Mouse (Mus musculus) lung, embryonic 16.5 days (tissue): ENCODE measurements at regions not wholly inside any gene's neighbourhood (a gene's known extent, or its start where the extent isn't known, plus 50 kb on each side); places are given as distances from the start of the nearest gene placed in this dataset.

Experiments used
- ATAC-seq: fragments of 200-750 bp; cut with Nextera tagmentation; 2 replicates; pipeline ENCODE4 v1.8.0; 2017; ENCODE audit warnings: low read depth, mild to moderate bottlenecking, moderate library complexity
- H3K27ac ChIP-seq: fragments of 300-500 bp; sonication (generic); 2 replicates; pipeline ENCODE4 v1.5.1; 2014; ENCODE audit warnings: mild to moderate bottlenecking, control low read depth, low read length
- H3K27me3 ChIP-seq: fragments of 300-500 bp; sonication (generic); 2 replicates; pipeline ENCODE4 v1.6.1; 2014; ENCODE audit warnings: low read depth, low read length, mixed read lengths; ENCODE audit not compliant: control insufficient read depth, insufficient read depth
- H3K36me3 ChIP-seq: fragments of 300-500 bp; sonication (generic); 2 replicates; pipeline ENCODE4 v1.6.1; 2014; ENCODE audit warnings: low read length; ENCODE audit not compliant: control insufficient read depth, insufficient read depth
- H3K4me1 ChIP-seq: fragments of 300-500 bp; sonication (generic); replicated peaks from 2 replicates; pipeline ENCODE4 v1.6.1; 2014; ENCODE audit warnings: low read length, mixed read lengths; ENCODE audit not compliant: control insufficient read depth, insufficient read depth
- H3K4me2 ChIP-seq: fragments of 300-500 bp; sonication (generic); 2 replicates; pipeline ENCODE4 v1.6.1; 2014; ENCODE audit warnings: low read depth, low read length, control low read depth
- H3K4me3 ChIP-seq: fragments of 300-500 bp; sonication (generic); 2 replicates; pipeline ENCODE4 v1.5.1; 2014; ENCODE audit warnings: mild to moderate bottlenecking, low read length, control low read depth
- H3K9ac ChIP-seq: fragments of 300-500 bp; sonication (generic); 2 replicates; pipeline ENCODE4 v1.6.1; 2014; ENCODE audit warnings: low read length, control low read depth
- H3K9me3 ChIP-seq: fragments of 300-500 bp; sonication (generic); 2 replicates; pipeline ENCODE4 v1.6.1; 2016; ENCODE audit warnings: low read length; ENCODE audit not compliant: control insufficient read depth
- WGBS: fragments of 180-500 bp; shearing (Covaris S2); extraction: QIAGEN DNeasy Blood & Tissue Kit; methylation state at CpG from one replicate; pipeline ENCODE4 v1.1.7; 2014; 5-methylcytosine and 5-hydroxymethylcytosine counted together

- no peaks in the 10 kb centered on the region for H3K36me3 ChIP-seq
- no peak overlapping the region for H3K4me2 ChIP-seq
- ATAC-seq, result no peak
- H3K4me1 ChIP-seq, result no peaks in the 10 kb centered on the region
- no peak overlapping the region for H3K9ac ChIP-seq
- no peak overlapping the region for H3K4me3 ChIP-seq
- 95% methylated on average over 3 of the region's 3 CpGs for WGBS
- H3K9me3 ChIP-seq, result no peaks in the 10 kb centered on the region
- H3K27ac ChIP-seq, result no peak overlapping the region
- no peaks in the 10 kb centered on the region for H3K27me3 ChIP-seq
Measured at GRCm38 (mm10) chr12:39558491-39558890, 479.3 kb downstream of the Arl4a start.

- H3K4me3 ChIP-seq, result no peak overlapping the region
- H3K9me3 ChIP-seq, result no peaks in the 10 kb centered on the region
- no peak overlapping the region for H3K27ac ChIP-seq
- no peaks in the 10 kb centered on the region for H3K27me3 ChIP-seq
- no peak for ATAC-seq
- no peak overlapping the region for H3K9ac ChIP-seq
- no peak overlapping the region for H3K4me2 ChIP-seq
- H3K4me1 ChIP-seq, result no peaks in the 10 kb centered on the region
- 71% methylated on average over 2 of the region's 2 CpGs for WGBS
- no peaks in the 10 kb centered on the region for H3K36me3 ChIP-seq
Measured at GRCm38 (mm10) chr12:39536326-39536725, 501.5 kb downstream of the Arl4a start.

GRCm38 (mm10) chr12:39528121-39528520 is 509.7 kb downstream of the Arl4a start:
- no peak overlapping the region for H3K4me3 ChIP-seq
- no peak for ATAC-seq
- no peaks in the 10 kb centered on the region for H3K36me3 ChIP-seq
- H3K4me1 ChIP-seq, result no peaks in the 10 kb centered on the region
- H3K4me2 ChIP-seq, result no peak overlapping the region
- H3K9ac ChIP-seq, result no peak overlapping the region
- no peak overlapping the region for H3K27ac ChIP-seq
- WGBS, result 58% methylated on average over 4 of the region's 4 CpGs
- no peaks in the 10 kb centered on the region for H3K27me3 ChIP-seq
- no peaks in the 10 kb centered on the region for H3K9me3 ChIP-seq

GRCm38 (mm10) chr12:39527216-39527600 is 510.6 kb downstream of the Arl4a start:
- no peak overlapping the region for H3K27ac ChIP-seq
- WGBS, result 81% methylated on average over 3 of the region's 3 CpGs
- H3K27me3 ChIP-seq, result no peaks in the 10 kb centered on the region
- no peaks in the 10 kb centered on the region for H3K36me3 ChIP-seq
- no peaks in the 10 kb centered on the region for H3K9me3 ChIP-seq
- no peak overlapping the region for H3K9ac ChIP-seq
- H3K4me1 ChIP-seq, result no peaks in the 10 kb centered on the region
- no peak for ATAC-seq
- no peak overlapping the region for H3K4me2 ChIP-seq
- H3K4me3 ChIP-seq, result no peak overlapping the region

DNA sequence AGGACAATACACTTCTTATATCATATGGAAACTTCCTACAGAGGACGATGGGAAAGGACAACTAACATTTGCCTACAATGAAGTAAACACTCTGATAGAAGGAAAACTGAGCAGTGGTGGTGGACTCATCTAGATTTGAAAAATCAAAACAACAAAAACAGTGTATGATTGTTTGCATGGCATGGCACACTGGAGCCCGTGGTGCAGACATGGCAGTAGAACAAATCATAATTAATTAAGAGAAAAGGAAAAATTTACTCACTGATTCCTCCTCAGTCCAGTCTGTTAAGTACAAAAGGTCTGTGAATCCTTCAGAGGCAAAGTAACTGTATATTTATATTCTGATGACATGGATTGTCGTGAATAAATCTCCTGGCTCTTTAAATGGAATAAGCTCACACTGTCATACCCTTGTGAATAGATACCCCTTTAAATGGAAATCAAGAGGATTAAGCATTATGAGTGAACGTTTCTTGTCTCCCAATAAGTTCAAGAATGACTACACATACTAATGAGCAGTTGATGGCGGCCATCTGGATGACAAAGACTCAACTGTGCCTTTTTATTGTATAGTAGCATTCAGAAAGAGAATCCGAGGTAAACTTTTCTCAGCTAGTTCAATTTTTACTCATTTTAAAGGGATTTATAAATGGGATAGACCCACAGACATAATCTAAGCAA is 511.1 kb downstream of the Arl4a start:
- no peak overlapping the region for H3K4me3 ChIP-seq
- no peaks in the 10 kb centered on the region for H3K4me1 ChIP-seq
- no peaks in the 10 kb centered on the region for H3K36me3 ChIP-seq
- no peak overlapping the region for H3K27ac ChIP-seq
- H3K27me3 ChIP-seq, result no peaks in the 10 kb centered on the region
- no peak overlapping the region for H3K4me2 ChIP-seq
- no peak for ATAC-seq
- H3K9ac ChIP-seq, result no peak overlapping the region
- WGBS, result 67% methylated on average over 6 of the region's 6 CpGs
- no peaks in the 10 kb centered on the region for H3K9me3 ChIP-seq

DNA sequence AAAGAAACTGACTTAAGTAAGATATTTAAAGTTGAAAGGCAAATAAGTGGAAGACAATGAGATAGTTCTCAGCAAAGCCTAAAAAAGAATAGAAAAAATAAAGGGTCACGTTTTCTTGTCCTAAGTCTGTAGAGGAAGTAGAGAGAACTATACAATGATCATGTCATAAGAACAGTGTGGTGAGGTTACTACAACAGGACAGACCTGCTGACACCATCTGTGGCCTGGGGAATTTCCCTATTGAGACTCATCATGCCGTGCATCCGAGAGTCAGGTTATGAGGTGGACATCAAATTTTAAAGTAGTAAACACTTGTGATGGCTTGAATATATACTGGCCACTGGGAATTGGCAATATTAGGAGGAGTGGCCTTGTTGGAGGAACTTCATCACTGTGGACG is 522.1 kb downstream of the Arl4a start:
- Histone ChIP-seq H3K4me1 (no peaks in the 10 kb centered on the region), H3K4me2 (no peak overlapping the region)
- 79% methylated on average over 4 of the region's 4 CpGs for WGBS

DNA sequence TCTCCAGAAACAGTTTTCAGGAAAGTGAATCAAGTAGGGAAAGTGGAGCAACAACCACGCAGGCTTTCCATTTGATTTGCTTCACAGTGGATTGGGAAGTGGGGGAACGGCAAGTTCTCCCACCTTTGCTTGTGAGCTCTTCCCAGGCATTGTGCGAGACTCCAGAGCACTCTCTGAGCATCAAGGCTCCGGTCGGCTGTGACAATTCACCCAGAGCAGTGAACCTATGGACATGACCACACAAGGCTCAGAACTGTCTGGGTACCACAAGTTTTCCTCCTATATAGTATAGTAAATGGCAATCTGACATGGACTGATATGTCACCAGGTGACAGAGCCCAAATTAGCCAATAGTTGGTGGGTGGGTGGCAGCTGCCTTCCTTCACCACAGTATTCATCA is 527.0 kb downstream of the Arl4a start:
- WGBS, result 76% methylated on average over 5 of the region's 5 CpGs
- ATAC-seq, result no peak
- H3K4me1 ChIP-seq, result no peaks in the 10 kb centered on the region

More for the DNA sequence above, 522.1 kb downstream of the Arl4a start:
- Histone ChIP-seq H3K36me3 (no peaks in the 10 kb centered on the region), H3K27me3 (no peaks in the 10 kb centered on the region), H3K27ac (no peak overlapping the region), H3K9ac (no peak overlapping the region), H3K4me3 (no peak overlapping the region), H3K9me3 (no peaks in the 10 kb centered on the region)
- no peak for ATAC-seq

DNA sequence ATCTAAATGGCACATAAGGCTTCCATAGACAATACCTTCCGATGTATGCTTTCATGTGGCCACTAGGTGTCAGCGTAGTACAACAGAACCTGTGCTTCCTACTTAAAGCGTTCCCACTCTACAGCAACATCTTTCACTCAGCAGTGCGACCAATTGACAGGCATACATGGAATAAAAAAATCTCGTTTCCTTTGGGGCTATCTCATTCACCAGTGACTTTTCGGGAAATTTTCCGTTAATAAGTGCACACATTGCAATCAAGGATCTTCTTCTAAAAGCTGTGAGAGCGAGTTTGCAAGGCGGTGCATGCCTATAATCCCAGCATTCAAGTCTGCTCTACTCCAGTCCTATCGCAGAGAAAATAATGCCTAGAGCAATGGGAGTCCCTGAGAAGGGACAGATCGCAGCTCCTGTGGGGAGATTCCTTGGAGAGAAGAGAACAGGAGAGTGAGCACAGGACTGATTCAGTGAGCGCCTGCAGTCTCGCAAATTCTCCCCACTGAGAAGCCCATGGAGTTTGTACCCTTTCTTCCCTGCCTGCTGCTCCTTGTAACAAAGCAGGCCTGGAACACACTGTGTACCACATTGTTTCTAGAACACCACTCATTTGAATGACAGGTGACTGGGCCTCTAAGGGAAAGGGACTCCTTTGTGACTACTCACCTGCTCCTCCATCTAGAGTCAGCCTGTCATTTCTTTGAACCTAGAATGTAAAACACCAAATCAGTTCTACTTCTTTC is 527.6 kb downstream of the Arl4a start:
- no peak overlapping the region for H3K27ac ChIP-seq
- peak; percentile 85 for ATAC-seq
- H3K36me3 ChIP-seq, result no peaks in the 10 kb centered on the region
- no peak overlapping the region for H3K4me3 ChIP-seq
- no peaks in the 10 kb centered on the region for H3K9me3 ChIP-seq
- H3K4me1 ChIP-seq, result no peaks in the 10 kb centered on the region
- 29% methylated on average over 13 of the region's 13 CpGs for WGBS
- H3K9ac ChIP-seq, result no peak overlapping the region
- H3K27me3 ChIP-seq, result no peaks in the 10 kb centered on the region
- peak overlapping the region; percentile 32; the same call in 1 of the 2 replicates for H3K4me2 ChIP-seq

More for the DNA sequence above, 527.0 kb downstream of the Arl4a start:
- Histone ChIP-seq H3K27me3 (no peaks in the 10 kb centered on the region), H3K4me2 (no peak overlapping the region), H3K9ac (no peak overlapping the region), H3K9me3 (no peaks in the 10 kb centered on the region), H3K36me3 (no peaks in the 10 kb centered on the region), H3K27ac (no peak overlapping the region), H3K4me3 (no peak overlapping the region)

DNA sequence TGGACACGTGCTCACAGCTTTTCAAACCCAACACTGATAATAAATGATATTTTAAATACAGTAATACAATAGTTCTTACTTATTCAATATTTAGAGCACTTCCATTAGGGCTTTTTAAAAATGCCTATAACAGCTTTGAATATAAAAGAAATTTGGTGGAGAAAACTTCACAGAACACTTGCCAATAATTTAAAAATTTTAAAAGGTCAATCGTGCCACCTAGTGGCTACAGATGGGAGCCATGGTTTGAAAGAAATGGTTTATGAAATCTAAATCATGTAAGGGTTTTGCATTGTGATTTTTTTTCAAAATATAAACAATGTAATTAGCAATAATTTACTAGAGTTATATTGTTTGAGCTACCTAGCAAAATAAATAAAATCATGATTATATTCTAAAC is 541.6 kb downstream of the Arl4a start:
- no peak overlapping the region for H3K27ac ChIP-seq
- no peaks in the 10 kb centered on the region for H3K27me3 ChIP-seq
- H3K9ac ChIP-seq, result no peak overlapping the region
- H3K4me1 ChIP-seq, result no peaks in the 10 kb centered on the region
- WGBS, result 24% methylated on average over 2 of the region's 2 CpGs
- H3K36me3 ChIP-seq, result no peaks in the 10 kb centered on the region
- no peak for ATAC-seq
- no peak overlapping the region for H3K4me3 ChIP-seq
- H3K4me2 ChIP-seq, result no peak overlapping the region
- no peaks in the 10 kb centered on the region for H3K9me3 ChIP-seq
